Mouse (Mus musculus) erythroblast, adult 5-6 weeks (primary cell): ENCODE data around the gene Ttc1. TPM values are rescaled to one million over a fixed set of nuclear protein-coding genes. Genes with fewer than 3 reads are reported as not detected.
A peak's percentile ranks its signal among the peaks of the same experiment; 100 is the strongest.

Experiments
- ATAC-seq: replicated peaks from 2 replicates; pipeline ENCODE4 v1.8.0; 2016; ENCODE audit warnings: moderate number of reproducible peaks, mild to moderate bottlenecking, moderate TSS enrichment, inconsistent platforms; ENCODE audit not compliant: poor library complexity, low FRiP score, severe bottlenecking
- total RNA-seq, 2 experiments: library from RNA; stranded (forward) in 1 of 2; stranded (reverse) in 1 of 2; fragments of 150-400 nt in 1 of 2; fragments of 200-764, 138-1000 nt in 1 of 2; gene quantifications; 2 replicates each; pipeline versions ENCODE4 v1.2.3 to v1.2.4; 2015 to 2017; ENCODE audit warnings: low replicate concordance in 2 of 2

Ttc1 gene
- 10.2 and 25.9 TPM in 2 replicates for total RNA-seq (2015; ENCODE audit: low replicate concordance)
- total RNA-seq (2017; ENCODE audit: low replicate concordance): 18.9 and 20.5 TPM in 2 replicates

DNA sequence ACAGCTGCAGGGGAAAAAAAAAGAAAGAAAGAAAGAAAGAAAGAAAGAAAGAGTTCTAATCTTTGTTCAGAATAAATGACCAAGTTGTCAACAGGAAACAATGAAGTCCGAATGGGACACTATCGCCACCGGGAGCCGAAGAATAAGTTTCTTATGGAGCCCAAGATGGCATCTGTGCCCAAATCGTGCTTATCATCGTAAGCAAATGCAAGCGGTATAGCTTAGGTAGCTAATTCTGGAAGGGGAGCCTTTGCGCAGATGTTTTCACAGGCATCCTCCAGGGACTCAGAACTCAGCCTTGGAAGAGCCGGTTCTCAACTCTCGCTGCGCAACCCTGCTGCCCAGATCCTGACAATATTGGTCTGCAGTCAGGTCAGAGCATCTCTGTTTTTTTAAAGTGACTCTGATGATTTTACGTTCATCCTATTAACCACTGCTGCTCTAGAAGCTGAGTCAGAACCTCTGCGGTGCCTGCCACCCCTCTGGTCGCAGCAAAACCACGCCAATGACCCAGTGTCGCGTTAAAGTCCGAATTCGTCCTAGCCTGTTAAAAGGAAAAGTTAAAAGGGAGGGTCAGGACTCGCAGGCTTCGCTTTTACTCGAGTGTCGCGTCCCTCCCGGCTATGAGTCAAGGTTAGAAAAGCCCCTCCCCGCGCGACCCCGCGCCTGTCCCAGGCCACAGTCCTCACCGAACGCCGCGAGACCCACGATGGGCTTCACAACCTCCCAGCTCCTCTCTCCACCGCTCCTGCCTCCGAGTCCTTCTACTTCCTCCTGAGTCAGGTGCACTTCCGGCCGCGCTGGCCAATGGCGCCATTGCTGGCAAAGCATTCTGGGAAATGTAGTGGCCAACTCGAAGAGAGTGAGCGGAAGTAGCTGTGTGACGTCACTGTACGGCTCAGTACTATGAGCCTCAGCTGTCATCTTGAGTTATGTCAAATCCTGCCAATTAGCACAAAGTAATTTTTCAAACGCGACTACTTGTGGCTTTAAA lies at the start of gene Ttc1:
Gene Ttc1 (minus strand): TSS at position 776 of the 994 bp plus-strand sequence.
- peak; percentile 100 for ATAC-seq

GRCm38 (mm10) chr11:43795992-43796391 lies 48.2 kb upstream of the Ttc1 start:
- no peak for ATAC-seq

GRCm38 (mm10) chr11:43790446-43790845 lies 42.6 kb upstream of the Ttc1 start:
- no peak for ATAC-seq

GRCm38 (mm10) chr11:43783772-43784171 lies 36.0 kb upstream of the Ttc1 start:
- peak; percentile 77 for ATAC-seq

DNA sequence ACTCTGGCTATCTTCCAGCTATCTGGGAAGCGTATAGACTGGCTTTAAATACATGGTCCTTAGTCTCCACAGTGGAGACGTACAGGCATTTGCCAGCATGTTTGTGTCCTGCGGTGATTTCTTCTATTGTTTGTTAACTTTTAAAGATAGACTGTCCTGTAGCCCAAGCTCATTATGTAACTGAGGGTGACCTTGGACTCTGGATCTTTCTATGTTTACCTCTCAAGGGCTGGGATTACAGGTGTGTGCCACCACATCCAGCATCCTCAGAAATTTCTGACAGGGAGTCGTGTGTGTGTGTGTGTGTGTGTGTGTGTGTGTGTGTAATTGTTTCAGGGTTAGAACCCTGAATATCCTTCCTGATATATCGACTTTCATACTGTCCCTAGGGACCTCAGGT lies 35.3 kb upstream of the Ttc1 start:
- ATAC-seq: no peak

GRCm38 (mm10) chr11:43779551-43779950 lies 31.7 kb upstream of the Ttc1 start:
- ATAC-seq: no peak

GRCm38 (mm10) chr11:43776324-43776694 lies 28.5 kb upstream of the Ttc1 start:
- ATAC-seq: no peak

DNA sequence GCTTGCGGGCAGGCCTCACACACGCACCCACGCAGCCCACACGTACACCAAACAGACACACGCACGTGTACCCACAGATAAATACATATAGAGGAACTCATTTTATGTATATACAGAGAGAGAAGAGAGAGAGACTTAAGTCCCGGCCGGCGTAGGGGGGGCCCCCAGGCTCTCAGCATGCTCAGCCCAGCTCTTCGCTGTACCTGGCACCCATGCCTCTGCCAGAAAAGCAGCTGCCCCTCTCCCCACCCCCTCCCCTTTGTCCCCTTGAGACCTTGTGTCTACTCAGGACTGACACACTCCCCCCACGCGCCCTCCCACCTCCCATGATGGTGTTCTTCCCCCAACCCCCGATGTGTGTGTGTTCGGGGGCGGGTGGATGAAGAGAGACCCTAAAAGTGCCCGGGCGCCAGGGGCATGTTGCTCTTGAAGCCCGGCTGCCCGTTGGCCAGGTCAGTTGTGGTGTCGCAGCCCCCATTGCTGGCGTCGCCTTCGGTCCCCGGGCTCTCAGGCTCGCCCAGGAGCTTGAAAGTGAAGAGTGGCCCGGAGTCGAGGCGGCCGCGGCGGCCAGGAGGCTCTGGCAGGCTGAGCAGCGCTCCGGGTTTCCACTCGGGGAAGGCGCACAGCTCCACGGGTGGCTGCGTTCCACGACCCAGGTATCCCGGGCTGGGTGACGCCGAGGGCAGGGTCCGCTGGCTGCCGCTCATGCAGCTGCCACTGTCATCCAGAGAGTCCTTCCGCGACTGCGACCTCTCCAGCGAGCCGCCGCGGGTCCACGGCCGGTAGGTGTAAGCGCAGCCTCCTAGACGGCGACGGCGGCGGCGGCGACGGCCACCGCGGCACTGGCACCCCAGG lies 27.9 kb upstream of the Ttc1 start:
- no peak for ATAC-seq

DNA sequence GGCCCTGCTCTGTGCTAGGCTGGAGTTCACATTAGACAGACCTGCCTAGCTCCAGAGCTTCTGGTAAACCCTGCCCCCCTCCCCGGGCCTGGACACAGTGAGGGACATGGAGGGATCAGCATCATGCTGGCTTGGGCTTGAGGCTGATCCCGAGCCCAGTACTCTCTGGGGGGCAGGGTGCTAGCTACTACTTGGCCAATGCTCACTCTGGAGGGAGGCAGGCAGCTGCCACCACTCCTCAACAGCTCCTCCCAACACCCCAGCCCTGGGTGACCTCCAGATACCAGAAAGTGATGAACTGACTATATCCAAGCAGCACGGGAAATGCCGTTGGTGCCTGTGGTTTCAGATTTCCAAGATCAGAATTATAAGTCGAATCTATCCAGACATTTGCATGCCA lies 25.9 kb upstream of the Ttc1 start:
- no peak for ATAC-seq

GRCm38 (mm10) chr11:43770110-43770509 lies 22.3 kb upstream of the Ttc1 start:
- no peak for ATAC-seq

DNA sequence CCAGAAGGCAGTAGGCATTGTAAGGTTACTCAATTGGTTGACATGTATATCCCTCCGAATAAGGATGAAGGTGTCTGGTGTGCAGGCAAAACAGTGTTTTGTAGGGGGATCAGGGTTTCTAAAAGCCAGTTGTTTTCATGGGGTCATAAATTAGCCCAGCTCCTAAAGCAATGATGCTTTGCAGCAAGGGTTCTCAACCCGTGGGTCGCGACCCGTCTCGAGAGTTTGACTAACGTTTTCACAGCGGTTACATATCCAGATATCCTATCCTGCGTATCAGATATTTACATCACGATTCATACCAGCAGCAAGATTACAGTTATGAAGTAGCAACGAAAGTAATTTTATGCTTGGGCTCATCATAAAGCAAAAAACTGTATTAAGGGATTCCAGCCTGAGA lies 19.9 kb upstream of the Ttc1 start:
- no peak for ATAC-seq

- peak; percentile 72; the same call in 1 of the 2 replicates for ATAC-seq
Measured at GRCm38 (mm10) chr11:43766922-43767648, 19.3 kb upstream of the Ttc1 start.

DNA sequence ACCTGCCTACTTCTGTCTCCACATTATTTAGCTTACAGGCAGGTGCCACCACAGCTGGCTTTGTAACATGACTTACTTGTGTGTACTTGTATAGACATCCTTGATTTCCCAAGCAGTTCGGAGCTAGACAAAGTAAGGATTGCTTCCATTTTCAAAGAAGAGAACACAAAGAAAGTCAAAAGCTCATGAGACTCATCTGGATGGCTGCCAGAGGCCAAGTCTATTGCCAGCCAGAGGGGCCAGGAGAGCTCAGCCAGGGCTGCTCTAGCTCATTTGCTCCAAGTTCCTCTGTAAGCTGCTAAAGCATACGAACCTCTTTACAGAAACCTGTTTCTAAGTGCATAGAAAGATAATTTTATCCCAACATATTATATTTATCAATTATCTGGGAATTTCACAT lies 10.6 kb upstream of the Ttc1 start:
- ATAC-seq: no peak

DNA sequence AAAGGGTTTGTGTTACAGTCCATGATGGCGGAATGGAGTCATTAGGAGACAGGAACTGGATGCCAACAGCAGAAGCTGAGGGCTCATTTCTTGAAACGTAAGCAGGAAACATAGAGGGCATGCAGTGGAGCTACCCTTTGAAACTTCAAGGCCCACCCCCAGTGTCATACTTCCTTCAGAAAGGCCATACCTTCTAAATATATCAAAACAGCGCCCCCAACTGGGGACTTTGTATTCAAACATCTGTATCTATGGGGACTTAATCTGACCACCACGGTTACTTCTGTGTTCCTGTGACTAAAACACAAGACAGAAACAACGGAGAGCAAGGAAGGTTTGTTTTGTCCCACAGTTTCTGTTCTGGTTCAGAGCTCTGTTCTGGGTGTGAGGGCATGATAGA lies 7.6 kb upstream of the Ttc1 start:
- no peak for ATAC-seq

DNA sequence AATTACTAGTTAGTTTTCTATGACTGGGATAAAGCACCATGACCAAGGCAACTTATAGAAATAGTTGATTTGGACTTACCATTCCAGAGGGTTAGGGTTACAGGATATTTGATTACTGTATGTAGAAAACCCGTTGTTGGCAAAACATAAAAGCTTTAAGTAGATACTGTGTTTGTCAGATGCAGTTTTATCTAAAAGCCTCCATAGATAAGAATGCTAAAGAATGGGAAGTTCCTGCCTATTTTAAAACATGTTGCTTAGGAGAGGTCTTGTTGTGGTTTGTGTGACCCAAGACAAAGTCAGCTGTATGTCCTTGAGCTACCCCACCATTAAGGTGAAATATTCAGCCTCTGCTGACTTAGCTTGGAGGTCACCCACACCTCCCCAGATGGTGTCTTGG lies 6.8 kb upstream of the Ttc1 start:
- ATAC-seq: no peak

DNA sequence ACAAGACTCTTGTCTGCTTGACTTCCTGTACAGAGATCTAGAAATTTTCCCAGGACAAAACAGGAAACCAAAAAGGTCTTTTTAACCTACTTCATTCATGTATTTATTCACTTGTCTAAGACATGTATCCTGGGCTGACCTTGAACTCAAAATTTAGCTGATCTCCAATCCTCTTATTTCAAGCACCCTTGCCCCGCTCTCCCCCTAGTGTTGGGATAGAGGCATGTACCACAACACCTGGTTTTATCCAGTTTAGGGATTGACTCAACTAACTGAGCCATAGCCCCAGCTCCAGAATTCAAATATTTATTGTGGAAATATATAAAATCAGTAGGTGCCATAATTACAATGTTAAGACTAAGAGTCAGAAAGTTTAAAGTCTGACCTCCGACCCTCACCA lies 3.7 kb upstream of the Ttc1 start:
- no peak for ATAC-seq

- ATAC-seq: no peak
Measured at GRCm38 (mm10) chr11:43728737-43729301, 19.0 kb downstream of the Ttc1 start.

DNA sequence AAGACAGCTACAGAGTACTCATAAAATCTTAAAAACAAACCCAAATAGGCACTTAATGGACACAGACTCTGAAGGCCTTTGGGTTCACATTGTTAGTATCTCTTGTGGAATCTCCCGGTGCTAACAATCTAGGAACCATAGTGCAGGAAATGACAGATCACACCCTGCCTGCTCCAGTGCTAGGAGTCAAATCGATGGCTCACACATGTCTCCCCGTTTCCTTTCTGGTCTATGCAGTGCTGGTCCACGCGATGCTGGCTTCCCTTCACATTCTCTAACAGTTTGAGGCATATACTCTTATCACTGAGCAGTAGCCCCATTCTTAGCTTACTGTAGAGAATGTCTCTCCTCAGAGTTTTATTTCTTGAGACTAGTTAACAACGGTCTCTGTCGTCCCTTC lies 20.0 kb downstream of the Ttc1 start:
- no peak for ATAC-seq

DNA sequence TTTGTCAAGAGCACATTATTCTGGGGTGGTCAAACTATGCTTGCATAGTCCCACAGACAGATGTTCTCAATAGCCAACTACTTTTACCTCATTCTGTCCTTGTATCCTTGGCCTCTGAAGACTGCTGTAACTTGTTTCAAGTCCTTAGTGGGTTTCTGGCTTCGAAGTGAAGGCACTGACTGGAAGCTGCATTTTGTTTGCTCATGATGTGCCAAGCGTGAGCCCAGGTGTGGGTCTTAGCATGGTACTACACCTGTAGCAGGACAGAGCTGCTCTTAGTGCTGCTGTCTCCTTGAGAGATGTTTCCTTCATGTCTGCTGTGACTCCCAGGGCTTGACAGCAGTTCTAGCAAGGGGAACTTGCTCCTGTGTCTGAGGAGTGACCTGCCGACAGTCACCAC lies 24.4 kb downstream of the Ttc1 start:
- no peak; the same call in 1 of the 2 replicates for ATAC-seq

DNA sequence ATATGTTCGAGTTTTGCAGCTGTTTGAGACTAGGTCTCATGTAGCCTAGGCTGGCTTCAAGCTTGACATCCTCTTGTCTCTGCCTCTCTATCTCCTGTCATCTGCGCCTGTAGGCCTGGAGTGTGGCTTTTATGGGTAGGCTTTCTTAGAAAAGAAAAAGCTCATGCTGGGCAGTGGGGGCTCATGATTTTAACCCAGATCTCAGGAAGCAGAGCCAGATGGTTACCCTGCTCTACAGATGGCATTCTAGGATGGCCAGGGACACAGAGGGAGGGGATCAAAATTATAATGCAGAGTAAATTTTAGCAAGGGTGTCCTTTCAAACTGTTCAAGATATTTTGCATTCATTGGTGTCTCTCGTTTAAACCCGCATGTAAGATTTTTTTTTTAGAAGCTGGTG lies 35.6 kb downstream of the Ttc1 start:
- no peak for ATAC-seq
